Mouse (Mus musculus): Measurements from ENCODE around the gene Fndc4.

Fndc4 gene

GRCm38 (mm10) chr5:31295606-31296141 is at the start of gene Fndc4:
TSS of gene Fndc4 (minus strand) at chr5:31296080.
- DNase-seq: peak; percentile 48

DNA sequence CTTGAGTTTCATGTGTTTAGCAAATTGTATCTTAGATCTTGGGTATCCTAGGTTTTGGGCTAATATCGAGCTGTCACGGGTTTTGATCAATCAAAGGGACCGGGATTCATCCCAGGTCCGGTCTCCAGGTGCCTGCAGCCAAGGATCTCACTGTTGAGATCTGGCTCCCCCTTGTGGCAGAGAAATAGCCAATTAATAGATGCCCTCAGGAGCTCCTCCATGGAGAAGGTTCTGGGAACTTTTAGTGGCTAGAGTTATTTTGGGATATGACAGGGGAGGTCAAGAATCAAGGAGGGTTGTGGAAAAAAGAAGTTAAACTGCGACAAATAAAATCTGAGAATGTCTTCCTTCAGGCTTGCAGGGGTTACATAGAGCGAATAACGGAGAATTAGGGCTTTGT is 32.4 kb upstream of the Fndc4 start:
- DNase-seq: peak; percentile 67

DNA sequence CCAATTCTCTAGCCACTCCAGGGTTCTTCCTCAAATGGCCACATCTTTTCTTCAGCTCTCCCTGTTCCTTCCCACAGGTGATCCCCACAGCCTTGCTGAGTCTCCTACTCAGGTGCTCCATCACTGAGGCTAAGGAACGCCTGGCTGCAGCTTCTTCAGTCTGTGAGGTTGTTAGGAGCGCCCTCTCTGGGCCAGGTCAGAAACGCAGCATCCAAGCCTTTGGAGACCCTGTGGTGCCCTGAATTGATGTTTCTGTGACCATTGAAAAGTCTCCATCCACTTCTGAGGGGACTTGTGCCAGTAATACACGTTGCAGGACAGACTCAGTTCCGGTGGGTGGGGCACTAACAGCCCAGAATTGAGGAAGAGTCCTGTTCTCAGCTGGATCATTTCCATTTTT is 31.0 kb upstream of the Fndc4 start:
- peak; percentile 3 for DNase-seq

DNA sequence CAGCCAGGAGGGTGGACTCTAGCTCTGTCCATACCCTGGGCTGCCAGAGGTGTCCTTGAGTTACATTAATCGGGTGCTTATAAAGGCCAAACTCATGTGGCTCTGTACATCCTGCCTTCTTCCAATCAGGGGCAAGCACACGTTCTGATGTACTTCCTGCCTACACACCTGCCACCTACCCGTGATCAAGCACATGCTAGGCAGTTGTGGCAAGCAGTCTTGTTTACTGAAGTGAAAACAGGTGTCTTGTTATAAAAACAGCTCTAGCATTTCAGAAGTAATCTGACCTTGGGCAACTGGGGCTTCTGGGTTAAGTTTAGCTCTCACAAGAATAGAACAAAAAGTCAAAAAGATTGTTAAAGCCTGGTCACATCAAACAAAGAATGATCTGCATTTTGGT is 28.2 kb upstream of the Fndc4 start:
- DNase-seq: no peak

GRCm38 (mm10) chr5:31322776-31323175 is 26.9 kb upstream of the Fndc4 start:
- DNase-seq: no peak

GRCm38 (mm10) chr5:31312806-31313205 is 16.9 kb upstream of the Fndc4 start:
- no peak for DNase-seq

DNA sequence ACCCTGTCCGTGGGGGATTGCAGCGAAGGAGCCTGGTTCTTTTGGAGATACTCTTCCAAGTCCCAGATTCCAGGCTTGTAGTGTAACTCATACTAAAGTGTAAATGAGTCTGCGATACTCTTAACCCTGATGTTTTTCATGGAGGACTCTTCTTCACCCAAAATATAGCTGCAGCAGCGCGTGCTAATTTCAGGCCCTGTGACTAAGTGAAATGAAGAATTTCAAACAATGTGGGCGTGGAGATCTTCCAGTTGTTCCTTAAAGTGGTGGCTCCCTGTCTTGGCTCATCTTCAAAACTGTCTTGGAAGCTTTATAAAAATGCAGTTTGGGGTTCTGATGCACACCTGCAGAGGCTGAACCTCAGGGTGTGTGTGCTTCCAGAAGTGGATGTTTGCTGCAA is 7.2 kb upstream of the Fndc4 start:
- DNase-seq: peak; percentile 59

GRCm38 (mm10) chr5:31301866-31302265 is 6.0 kb upstream of the Fndc4 start:
- no peak for DNase-seq

DNA sequence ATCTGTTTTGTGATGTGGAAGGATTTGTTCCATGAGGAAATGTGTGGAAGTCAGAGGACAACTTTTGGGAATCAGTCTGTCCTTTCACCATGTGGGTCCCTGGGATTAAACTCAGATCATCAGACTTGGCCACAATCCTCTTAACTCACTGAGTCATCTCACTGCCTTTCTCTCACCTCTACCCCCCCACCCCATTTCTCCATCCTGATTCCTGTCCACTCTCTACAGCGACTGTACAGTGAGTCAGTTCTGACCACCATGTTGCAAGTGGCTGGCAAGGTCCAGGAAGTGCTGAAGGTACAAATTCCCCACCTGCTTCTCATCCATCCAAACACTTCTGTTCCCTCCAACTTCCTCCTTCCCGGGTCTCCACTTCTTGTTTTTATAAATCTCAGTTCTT is 2.6 kb upstream of the Fndc4 start:
- no peak for DNase-seq

- DNase-seq: no peak
Observed at GRCm38 (mm10) chr5:31297981-31298380, 2.1 kb upstream of the Fndc4 start.

GRCm38 (mm10) chr5:31297047-31297757 is 1.3 kb upstream of the Fndc4 start, which contains the start of gene Gckr:
TSS of gene Gckr (plus strand) at chr5:31297443.
- DNase-seq: no peak

- DNase-seq: no peak
Observed at GRCm38 (mm10) chr5:31294964-31295605, 795 bp downstream of the Fndc4 start.

- DNase-seq: no peak
Observed at GRCm38 (mm10) chr5:31291361-31291688, 4.6 kb downstream of the Fndc4 start.

GRCm38 (mm10) chr5:31290521-31291360 is 5.1 kb downstream of the Fndc4 start, which contains the start of gene Ift172:
TSS of gene Ift172 (minus strand) at chr5:31291116.
- DNase-seq: peak; percentile 98

DNA sequence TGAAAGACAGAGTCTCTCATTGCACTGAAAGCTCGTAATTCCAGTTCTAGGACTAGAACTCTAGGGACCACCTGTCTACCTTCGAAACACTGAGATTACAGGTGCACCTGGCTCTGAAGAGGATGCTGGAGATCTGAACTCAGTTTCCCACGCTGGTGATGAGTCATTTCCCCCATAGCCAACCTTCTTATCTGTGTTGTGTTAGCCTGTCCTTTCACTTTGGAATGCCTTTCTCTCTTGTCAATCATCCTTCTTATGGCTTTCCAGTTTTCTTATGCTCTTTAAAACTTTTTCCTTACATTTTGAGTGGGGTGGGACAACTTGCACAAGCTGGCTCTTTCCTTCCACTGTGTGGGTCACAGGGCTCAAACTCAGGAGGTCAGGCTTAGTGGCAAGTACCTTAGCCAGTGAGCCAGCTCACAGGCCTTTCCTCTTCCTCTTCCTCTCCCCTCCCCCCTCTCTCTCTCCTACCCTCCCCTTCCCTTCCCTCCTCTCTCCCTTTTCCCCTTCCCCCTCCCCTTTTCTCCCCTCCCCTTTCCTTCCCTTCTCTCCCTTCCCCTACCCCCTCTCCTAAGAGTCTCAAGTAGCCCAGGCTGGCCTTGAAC is 6.2 kb downstream of the Fndc4 start:
- DNase-seq: no peak

GRCm38 (mm10) chr5:31288655-31289054 is 7.2 kb downstream of the Fndc4 start:
- no peak for DNase-seq

- no peak for DNase-seq
Observed at GRCm38 (mm10) chr5:31288225-31288624, 7.7 kb downstream of the Fndc4 start.

DNA sequence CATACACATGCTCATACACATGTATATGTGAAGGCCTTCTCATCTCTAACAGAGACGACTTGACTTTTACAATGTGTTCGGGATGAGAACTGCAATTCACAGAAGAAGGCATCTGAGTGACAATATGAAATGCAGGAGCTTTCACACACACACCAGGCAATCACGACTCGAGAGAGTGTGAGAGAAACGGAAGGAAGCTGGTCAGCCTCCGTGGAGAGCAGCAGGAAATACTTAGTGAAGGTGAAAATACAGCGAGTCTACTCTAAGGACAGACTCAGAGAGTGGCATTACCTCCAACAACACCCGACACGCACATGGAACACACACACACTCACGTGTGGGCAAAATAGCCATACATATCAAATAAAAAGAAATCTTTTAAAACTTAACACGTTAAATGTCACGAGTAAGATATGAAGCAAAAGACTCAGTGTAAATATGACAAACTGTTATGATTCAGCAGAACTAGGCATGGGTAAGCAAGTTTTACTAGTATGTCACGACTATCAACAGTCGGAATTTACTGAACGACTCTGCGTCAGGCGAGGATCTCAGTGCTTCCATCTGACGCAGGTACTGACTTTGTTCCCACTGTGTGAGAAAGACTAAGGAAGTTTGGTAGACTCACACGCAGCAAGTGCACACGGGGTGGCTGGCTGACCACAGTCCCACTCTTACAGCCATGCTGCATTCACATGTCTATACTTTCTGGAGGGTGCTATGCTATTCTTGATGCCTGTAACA is 16.5 kb downstream of the Fndc4 start:
- DNase-seq: no peak

DNA sequence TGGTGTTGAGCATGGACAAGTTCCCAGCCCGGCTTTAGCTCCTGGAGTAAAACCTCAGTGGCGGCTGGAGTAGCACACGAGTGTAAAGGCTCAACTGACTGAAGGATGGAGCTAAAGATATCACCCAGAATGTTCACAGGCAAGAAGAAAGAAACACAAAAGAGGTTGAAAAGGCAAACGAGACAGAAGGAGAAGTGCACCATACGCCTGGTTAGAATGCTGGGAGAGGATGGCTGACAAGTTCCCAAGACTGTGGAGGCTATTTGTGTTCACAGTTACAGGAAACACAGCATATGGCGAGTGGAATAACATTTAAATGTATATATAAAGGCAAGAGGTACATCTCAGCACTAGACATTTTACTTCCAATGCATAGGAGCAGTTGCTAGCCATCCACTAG is 22.9 kb downstream of the Fndc4 start:
- DNase-seq: no peak

DNA sequence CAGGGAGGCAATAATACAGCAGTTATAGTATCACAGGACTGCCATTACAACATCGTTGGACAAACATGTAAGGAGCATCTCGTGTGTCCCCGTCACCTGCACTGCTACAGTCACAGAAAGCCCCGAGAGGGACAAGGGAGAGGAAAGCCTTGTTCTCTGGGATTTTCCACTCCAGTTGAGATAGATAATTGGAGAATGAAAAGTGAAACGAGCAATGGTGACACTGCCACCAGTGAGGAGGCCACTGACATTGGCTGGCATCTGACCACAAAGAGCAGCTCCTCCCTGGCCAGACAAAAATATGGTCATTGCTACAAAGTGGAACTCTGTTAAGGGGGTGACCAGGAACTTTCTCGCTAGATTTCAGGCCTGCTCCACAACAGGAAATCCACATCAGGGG is 28.2 kb downstream of the Fndc4 start:
- no peak for DNase-seq

- no peak for DNase-seq
Observed at GRCm38 (mm10) chr5:31266101-31266500, 29.8 kb downstream of the Fndc4 start.

DNA sequence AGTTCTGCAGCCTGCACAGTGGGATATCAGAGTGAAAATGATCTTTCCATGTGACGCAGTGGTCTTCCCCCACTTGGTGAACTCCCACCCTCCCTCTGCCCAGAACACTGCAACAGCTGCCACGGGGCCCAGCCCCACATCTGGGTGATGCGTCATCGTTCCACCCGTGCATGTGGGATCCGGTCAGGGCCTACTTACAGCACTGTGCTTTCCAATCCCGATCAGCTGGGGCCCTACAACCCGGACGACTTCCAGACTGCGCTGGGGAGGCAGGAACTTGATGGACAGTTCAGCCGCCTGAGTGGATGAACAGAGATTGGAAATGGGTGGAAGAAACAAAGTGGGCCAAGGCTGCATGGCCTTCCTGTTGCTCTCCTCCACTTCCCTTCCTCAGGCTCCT is 38.3 kb downstream of the Fndc4 start:
- no peak for DNase-seq
